Mouse (Mus musculus): ENCODE data around the gene Timp1. TPM values are rescaled to one million over a fixed set of nuclear protein-coding genes. Genes with fewer than 3 reads are reported as not detected.

Gene Timp1
- total RNA-seq, 2 experiments from 2014 or later = not detected

DNA sequence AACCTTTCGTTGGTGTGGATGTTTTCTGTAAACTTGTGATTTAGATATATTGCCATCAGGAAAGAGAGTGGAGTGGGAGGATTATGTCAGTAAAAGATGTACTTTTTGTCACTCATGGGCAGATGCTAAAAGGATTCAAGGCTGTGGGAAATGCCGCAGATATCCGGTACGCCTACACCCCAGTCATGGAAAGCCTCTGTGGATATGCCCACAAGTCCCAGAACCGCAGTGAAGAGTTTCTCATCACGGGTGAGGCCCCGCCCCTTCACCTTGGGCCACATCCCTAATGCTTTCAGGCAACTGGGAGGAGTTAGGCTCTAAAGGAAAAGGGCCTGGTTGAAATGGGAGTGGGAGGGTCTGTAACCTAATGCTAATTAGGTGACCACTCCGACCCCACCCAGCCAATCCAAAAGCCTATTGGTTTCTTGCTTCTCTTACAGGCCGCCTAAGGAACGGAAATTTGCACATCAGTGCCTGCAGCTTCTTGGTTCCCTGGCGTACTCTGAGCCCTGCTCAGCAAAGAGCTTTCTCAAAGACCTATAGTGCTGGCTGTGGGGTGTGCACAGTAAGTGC is 3.0 kb downstream of the Timp1 start:
- Histone ChIP-seq H3K27ac (peak overlapping the region; percentile 14; the same call in 1 of the 2 replicates), H3K4me3 (no peak overlapping the region)
- TF ChIP-seq CTCF (conservative IDR thresholded peaks at IDR 0.05) = no peak
- peak in 1 of 2 experiments; percentile 47 for DNase-seq (ENCODE audit: low spot score in 2 of 2)

DNA sequence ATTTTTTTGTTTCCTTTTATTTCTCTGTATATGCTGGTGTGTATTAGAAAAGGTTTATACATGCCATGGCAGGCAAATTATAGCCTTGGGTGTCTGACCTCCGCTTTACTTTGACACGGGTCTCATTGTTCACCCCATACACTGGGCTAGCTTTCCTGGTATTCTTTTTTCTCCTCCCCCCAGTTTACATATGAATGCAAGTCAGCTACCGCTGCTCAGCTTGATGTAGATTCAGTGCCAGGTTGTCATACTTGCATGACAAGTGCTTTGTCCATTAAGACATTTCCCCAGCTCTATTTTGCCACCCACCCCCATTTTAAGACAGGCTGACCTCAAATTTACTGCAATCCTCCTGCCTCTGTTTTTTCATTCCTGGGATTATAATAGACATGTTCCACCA is 5.3 kb downstream of the Timp1 start:
- no peak for TF ChIP-seq CTCF (conservative IDR thresholded peaks at IDR 0.05)
- DNase-seq (ENCODE audit: low spot score in 2 of 2) = no peak
- H3K27ac ChIP-seq = no peak overlapping the region
- no peak overlapping the region for H3K4me3 ChIP-seq

- no peak overlapping the region for H3K27ac ChIP-seq
- no peak for TF ChIP-seq CTCF (conservative IDR thresholded peaks at IDR 0.05)
- no peak overlapping the region for H3K4me3 ChIP-seq
- no peak for DNase-seq (ENCODE audit: low spot score in 2 of 2)
Measured at GRCm38 (mm10) chrX:20910074-20910473, 40.1 kb downstream of the Timp1 start.

DNA sequence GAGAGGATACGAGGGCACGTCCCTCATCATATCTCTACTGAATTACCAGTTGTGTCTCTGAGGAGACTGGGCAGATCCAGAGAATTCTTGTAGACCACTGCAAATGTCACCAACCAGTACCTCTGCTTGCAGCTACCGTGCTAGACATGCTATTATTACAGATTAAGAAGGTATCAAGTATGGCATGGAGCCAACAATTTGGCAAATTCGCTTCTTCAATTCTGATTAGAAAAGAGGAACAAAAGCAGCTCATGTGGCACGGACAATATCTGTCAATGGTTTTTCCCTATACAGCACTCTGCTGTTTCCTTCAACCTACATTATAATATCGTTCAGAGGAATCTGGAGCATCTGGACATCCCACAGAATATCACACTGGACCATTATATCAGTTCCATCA is 43.8 kb downstream of the Timp1 start:
- no peak for DNase-seq (ENCODE audit: low spot score in 2 of 2)
- TF ChIP-seq CTCF (conservative IDR thresholded peaks at IDR 0.05) = no peak
- no peak overlapping the region for H3K4me3 ChIP-seq

DNA sequence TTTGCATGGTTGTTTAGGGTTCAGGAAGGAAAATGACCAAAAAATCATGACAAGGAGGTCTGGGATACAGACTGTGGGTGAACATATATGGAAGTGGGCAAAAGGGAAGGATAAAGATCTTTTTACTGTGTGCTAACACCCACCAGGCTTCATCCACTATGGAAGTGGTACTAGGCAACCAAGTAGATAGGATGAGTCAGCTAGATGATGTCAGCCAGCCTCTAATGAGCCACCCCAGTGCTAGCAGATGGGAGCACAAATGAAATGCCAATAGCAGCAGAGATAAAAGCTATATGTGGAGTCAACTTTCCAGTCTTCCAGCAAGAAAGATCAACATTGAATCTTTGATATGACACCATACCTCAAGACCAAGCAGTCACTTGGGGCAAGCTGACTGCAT is 45.1 kb downstream of the Timp1 start:
- TF ChIP-seq CTCF (conservative IDR thresholded peaks at IDR 0.05) = no peak
- H3K4me3 ChIP-seq = no peak overlapping the region; the same call in 1 of the 2 replicates
- DNase-seq (ENCODE audit: low spot score in 2 of 2) = peak in 1 of 2 experiments; percentile 52

More for the DNA sequence above, 43.8 kb downstream of the Timp1 start:
- no peak overlapping the region for H3K27ac ChIP-seq

DNA sequence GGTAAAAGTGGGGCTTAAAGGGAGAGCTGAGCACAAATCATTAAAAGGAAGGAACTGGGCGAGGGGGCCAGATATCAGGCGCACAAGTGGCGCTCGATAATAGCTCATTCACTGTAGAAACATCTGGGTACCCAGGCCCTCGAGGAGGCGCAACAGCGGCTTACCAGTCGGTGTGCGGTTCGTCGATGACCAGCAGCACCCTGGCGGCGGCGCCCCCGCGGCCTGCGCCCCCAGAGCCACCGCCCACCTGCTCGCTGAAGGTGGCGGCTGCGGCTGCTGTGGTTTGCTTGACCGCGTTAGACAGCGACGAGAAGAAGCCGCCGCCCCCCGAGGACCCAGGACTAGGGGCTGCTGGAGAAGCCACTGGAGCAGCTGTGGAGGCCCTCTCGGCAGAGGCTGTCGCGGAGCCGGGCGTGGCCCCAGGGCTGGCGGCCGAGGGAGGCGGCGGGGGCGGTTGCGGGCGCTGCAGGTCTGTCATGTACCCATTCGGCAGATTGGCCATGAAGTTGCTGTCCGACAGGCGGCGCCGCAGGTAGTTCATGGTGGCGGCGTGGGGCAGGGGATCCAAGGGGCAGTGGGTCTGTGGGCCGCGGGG is 50.4 kb downstream of the Timp1 start:
- peak overlapping the region; percentile 93 for H3K27ac ChIP-seq
- peak overlapping the region; percentile 71 for H3K4me3 ChIP-seq
- peak; percentile 37; the same call in 1 of the 2 replicates for TF ChIP-seq CTCF (conservative IDR thresholded peaks at IDR 0.05)
- no peak for DNase-seq (ENCODE audit: low spot score in 2 of 2)

More for the DNA sequence above, 45.1 kb downstream of the Timp1 start:
- H3K27ac ChIP-seq = no peak overlapping the region

- peak within 1 kb of the TSS; percentile 71 for H3K4me3 ChIP-seq
- peak within 1 kb of the TSS; percentile 93 for H3K27ac ChIP-seq
- peak; percentile 78 to 91 for DNase-seq (ENCODE audit: low spot score in 2 of 2)
- TF ChIP-seq CTCF (conservative IDR thresholded peaks at IDR 0.05) = no peak
Measured at GRCm38 (mm10) chrX:20920844-20921364, 50.9 kb downstream of the Timp1 start, which contains the start of gene Syn1. TSS of gene Syn1 (minus strand) at chrX:20921004.

DNA sequence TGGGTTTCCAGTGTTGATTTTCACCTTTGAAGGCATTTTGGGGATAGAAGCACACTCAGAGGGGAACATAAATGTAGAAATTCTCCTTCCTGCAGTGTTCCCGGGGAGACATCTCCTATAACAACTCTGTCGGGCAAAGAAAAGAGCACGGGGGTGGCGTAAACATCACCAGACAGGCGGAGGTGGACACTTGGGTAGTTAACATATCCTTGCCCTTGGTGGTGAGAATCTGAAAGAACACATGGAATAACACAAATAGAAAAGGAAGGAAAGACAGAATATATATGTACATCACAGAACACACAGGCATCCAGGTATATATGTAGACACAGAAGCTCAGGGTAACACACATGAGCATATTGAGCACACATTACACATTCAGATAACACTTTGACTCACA is 51.4 kb downstream of the Timp1 start:
- H3K4me3 ChIP-seq = peak overlapping the region; percentile 71
- TF ChIP-seq CTCF (conservative IDR thresholded peaks at IDR 0.05) = no peak

DNA sequence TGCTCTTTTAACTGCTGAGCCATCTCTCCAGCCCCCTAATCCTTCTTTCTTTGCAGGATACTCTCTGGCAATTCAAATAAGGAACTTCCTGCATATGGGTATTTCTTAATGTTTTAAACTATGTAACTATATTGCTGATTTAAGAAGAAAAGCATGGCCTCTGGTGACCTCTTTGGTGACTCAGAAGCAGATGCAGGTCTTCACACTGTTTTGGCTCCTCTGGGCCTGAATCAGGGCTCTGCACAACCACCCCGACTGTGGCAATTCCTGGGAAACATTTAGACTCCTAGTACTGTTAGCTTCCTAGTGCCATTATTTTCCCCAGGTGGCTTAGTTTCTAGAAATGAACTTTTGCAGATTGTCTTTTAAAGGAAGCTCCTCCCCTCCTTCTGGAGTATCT is 53.5 kb downstream of the Timp1 start:
- H3K27ac ChIP-seq = no peak overlapping the region
- DNase-seq (ENCODE audit: low spot score in 2 of 2) = no peak
- no peak overlapping the region for H3K4me3 ChIP-seq
- TF ChIP-seq CTCF (conservative IDR thresholded peaks at IDR 0.05) = no peak

More for the DNA sequence above, 51.4 kb downstream of the Timp1 start:
- peak overlapping the region; percentile 93 for H3K27ac ChIP-seq
- DNase-seq (ENCODE audit: low spot score in 2 of 2) = no peak

Small RNA genes lying within 50 kb of the gene (microRNA-seq; reads per million reads assigned to microRNA genes)
- gene Gm24824 (0 reads per million in 2 experiments), gene Mir5617 (6.1 to 7.7 reads per million in 2 experiments)

Other genes with a start within 250 kb of the Timp1 start
- 100 to 1,000 TPM; 345 to 375 TPM for gene Uba1, start 211.8 kb upstream of the Timp1 start, total RNA-seq (2021)
- gene Cdk16, start 182.2 kb upstream of the Timp1 start, total RNA-seq (2021) = 100 to 1,000 TPM; 195 to 200 TPM
- 100 to 1,000 TPM; 114 to 122 TPM for gene Usp11, start 166.3 kb upstream of the Timp1 start, total RNA-seq (2021)
- 100 to 1,000 TPM; 180 to 199 TPM for gene Araf, start 72.4 kb upstream of the Timp1 start, total RNA-seq (2021)
- gene Syn1, start 50.8 kb downstream of the Timp1 start, total RNA-seq (2021) = 100 to 1,000 TPM; 453 to 456 TPM
- 10 to 100 TPM; 12.6 to 20.6 TPM for gene Cfp, start 61.4 kb downstream of the Timp1 start, total RNA-seq (2021)
- gene Elk1, start 80.4 kb downstream of the Timp1 start, total RNA-seq (2021) = 10 to 100 TPM; 84.6 to 91.5 TPM
- 10 to 100 TPM; 13.8 to 17.4 TPM for gene Uxt, start 91.9 kb downstream of the Timp1 start, total RNA-seq (2021)
- 10 to 100 TPM in 1 of 2 experiments, 1 to 10 TPM in 1; 9.8 to 11.1 TPM for gene Zfp182, start 192.2 kb downstream of the Timp1 start, total RNA-seq (2021)
- not detected for gene Spaca5, start 198.2 kb downstream of the Timp1 start, total RNA-seq (2021)
- 1 to 10 TPM; 4.1 to 4.8 TPM for gene Zfp300, start 219.4 kb downstream of the Timp1 start, total RNA-seq (2021)
- not detected for gene Ssxa1, start 245.7 kb downstream of the Timp1 start, total RNA-seq (2021)

Data from layer of hippocampus, adult 2 months (tissue).